Mouse (Mus musculus): ENCODE measurements around the gene Ppm1m.

Ppm1m gene

GRCm38 (mm10) chr9:106220894-106221523 is 21.5 kb upstream of the Ppm1m start:
- no peak for DNase-seq (ENCODE audit: low read depth, low spot score)

- no peak for DNase-seq (ENCODE audit: low read depth, low spot score)
These were observed 17.4 kb upstream of the Ppm1m start for GRCm38 (mm10) chr9:106216971-106217370.

GRCm38 (mm10) chr9:106215341-106216125 is 16.0 kb upstream of the Ppm1m start:
- no peak for DNase-seq (ENCODE audit: low read depth, low spot score)

- peak; percentile 39 for DNase-seq (ENCODE audit: low read depth, low spot score)
These were observed 13.0 kb upstream of the Ppm1m start for GRCm38 (mm10) chr9:106212594-106212981.

GRCm38 (mm10) chr9:106211680-106212593 is 12.4 kb upstream of the Ppm1m start:
- DNase-seq (ENCODE audit: low read depth, low spot score): peak; percentile 95

GRCm38 (mm10) chr9:106210853-106211609 is 11.5 kb upstream of the Ppm1m start:
- peak; percentile 99 for DNase-seq (ENCODE audit: low read depth, low spot score)

- DNase-seq (ENCODE audit: low read depth, low spot score): no peak
These were observed 10.4 kb upstream of the Ppm1m start for GRCm38 (mm10) chr9:106209954-106210353.

- no peak for DNase-seq (ENCODE audit: low read depth, low spot score)
These were observed 8.6 kb upstream of the Ppm1m start for GRCm38 (mm10) chr9:106208181-106208580.

- DNase-seq (ENCODE audit: low read depth, low spot score): no peak
These were observed 7.0 kb upstream of the Ppm1m start for GRCm38 (mm10) chr9:106206515-106206914.

- peak; percentile 39 for DNase-seq (ENCODE audit: low read depth, low spot score)
These were observed 6.3 kb upstream of the Ppm1m start for GRCm38 (mm10) chr9:106205713-106206290.

GRCm38 (mm10) chr9:106203990-106204851 is 4.7 kb upstream of the Ppm1m start:
- no peak for DNase-seq (ENCODE audit: low read depth, low spot score)

- DNase-seq (ENCODE audit: low read depth, low spot score): peak; percentile 96
These were observed 3.5 kb upstream of the Ppm1m start, which contains the start of gene Twf2 for GRCm38 (mm10) chr9:106202819-106203636. TSS of gene Twf2 (plus strand) at chr9:106203108.

GRCm38 (mm10) chr9:106201895-106202294 is 2.3 kb upstream of the Ppm1m start:
- no peak for DNase-seq (ENCODE audit: low read depth, low spot score)

GRCm38 (mm10) chr9:106198962-106199458 is 536 bp downstream of the Ppm1m start:
- peak; percentile 75 for DNase-seq (ENCODE audit: low read depth, low spot score)

GRCm38 (mm10) chr9:106197732-106198131 is 1.8 kb downstream of the Ppm1m start:
- no peak for DNase-seq (ENCODE audit: low read depth, low spot score)

- no peak for DNase-seq (ENCODE audit: low read depth, low spot score)
These were observed 2.3 kb downstream of the Ppm1m start for GRCm38 (mm10) chr9:106197081-106197713.

GRCm38 (mm10) chr9:106195693-106196092 is 3.9 kb downstream of the Ppm1m start:
- no peak for DNase-seq (ENCODE audit: low read depth, low spot score)
